Mouse (Mus musculus) retina, embryonic 14.5 days (tissue): ENCODE data around the gene Lsp1.

Experiments
- DNase-seq: peaks from one replicate; pipeline ENCODE4 v3.0.0-alpha.2; 2015; ENCODE audit warnings: low spot score

The Lsp1 gene

DNA sequence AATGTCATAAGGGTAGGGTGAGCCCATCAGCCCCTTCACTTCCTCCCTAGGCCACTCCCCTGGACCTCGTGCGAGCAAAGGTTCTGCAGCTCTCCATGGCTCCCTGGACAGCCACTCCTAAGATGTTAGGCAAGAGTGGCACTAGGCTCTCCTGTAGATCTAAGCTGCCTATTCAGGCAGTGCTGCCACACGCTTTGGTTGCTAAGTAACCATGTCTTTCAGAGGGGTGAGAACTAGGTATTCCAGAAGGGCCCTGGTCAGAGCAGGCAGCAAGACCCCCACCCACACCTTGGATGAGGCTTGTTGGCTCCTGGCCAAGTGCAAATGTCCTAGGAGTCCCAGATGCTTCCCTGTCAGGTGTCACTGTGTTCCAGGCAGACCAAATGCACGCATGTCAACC, 45.9 kb downstream of the Lsp1 start:
- DNase-seq, result peak; percentile 34

DNA sequence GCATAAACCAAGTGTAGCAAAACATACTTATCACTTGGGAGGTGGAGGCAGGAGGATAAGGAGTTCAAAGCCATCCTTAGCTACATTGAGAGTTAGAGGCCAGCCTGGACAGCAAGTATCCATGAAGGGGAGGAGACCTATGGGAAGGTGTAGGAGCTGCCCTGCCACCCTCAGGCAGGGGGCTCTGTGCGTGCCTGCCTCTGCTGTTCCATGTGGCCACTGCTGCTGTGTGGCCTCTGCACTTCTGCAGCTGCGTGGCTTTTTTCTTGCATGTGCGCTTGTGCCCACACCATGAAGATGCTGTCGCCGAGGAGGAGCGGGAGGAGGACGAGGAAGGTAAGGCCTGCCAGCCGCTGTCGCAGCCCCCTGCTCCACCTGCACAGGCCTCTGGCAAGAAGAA, 46.8 kb downstream of the Lsp1 start:
- DNase-seq, result no peak

DNA sequence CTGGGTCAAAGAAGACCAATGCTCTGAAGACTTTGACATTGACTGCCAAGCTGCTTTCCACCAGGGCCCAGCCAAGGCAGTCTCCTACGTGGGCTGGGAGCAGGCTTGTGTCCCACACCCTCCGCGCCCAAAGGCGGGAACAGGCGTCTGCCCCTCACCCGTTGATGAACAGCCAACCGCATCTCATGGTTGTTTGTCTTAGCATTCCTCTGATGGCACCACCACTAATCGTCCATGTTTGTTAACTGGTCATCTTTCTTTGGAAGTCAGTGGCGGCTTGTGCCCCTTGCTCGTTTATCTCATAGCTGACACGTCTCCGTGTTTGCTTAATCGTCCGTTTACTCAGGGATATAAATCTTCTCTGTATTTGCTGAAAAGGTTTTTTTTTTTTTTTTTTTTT, 48.9 kb downstream of the Lsp1 start:
- no peak for DNase-seq

DNA sequence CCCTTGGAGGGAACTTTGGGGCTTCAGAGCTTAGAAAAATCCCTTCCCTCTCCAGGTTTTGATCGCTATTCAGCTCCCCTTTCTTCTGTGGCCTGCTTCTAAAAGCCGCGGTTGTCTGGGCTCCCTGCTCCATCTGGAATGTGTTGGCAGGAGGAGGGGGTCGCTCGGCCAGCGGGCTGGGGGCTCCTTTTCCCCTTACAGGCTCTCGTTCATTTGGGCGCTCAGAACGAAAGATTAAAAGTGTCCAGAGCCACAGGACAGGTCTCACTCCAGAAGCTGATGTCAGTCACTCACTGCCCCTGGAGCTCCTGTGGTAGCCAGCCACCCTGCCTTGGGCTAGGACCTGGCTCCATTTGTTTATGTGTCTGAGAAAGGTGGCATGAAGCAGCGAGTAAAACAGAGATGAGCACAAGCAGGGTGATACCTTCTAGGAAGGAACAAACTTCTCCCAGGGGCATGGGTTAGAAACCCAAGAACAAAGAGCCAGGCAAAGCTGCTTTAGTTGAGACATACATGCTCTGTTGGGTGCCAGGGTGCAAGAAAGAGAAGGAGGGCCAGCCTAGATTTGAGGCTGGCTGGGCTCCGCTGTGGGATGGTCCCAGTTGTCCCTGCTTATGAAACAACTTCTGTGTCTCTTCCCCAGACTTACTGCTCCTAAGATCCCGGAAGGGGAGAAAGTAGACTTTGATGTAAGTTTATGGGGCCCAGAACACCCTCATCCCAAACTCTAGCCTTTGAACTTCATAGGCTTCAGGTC, 49.6 kb downstream of the Lsp1 start:
- peak; percentile 26 for DNase-seq

DNA sequence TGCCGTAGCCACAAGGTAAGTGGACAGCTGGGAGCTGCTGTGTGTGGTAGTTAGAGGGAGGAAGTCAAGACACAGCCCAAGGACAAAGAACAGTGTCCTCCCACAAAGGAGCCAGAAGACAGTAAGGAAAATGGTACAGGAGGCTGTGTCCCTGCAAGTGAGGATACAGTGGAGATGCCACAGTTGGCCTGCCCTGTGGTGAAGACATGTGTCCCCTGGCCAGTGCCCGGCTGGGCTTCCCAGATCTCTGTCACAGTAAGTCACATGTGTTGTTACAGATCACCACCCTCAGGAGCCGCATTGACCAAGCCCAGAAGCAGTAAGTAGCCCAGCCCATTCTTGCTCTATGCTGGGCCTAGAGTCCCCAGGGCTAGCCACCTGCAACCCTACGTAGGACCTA, 53.4 kb downstream of the Lsp1 start:
- no peak for DNase-seq

DNA sequence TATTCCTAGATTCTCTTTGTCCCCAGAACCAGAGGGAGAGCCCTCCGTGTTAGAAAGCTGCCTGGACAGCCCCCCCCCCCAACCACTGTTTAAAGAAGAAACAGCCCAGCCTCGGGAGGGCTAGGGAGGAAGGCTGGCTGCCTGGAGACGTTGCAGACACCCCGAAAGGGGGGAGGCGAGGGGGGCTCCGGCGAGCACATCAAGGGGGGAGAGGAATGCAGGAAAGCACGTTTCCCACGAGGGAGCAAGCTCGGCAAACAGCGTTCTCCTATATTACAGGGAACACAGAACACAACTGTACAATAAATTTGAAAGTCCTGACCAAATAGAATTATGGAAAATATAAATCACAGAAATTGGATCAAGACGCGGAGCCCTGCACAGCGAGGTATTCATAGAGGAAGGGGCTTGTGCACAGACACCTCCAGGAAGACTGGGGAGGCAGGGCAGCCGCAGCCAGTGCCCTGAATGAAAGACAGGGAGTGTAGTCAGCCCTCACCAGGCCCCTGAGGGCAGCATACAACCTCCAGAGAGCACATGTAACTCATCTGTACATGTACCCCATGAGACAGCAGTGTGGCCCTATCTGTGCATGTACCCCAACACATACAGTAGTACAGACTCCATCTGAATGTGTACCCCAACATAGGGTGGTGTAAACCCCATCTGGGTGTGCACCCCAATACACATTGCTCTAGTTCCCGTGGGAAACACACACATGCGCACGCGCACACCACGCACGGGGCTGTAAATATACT, 55.8 kb downstream of the Lsp1 start:
- DNase-seq, result no peak

DNA sequence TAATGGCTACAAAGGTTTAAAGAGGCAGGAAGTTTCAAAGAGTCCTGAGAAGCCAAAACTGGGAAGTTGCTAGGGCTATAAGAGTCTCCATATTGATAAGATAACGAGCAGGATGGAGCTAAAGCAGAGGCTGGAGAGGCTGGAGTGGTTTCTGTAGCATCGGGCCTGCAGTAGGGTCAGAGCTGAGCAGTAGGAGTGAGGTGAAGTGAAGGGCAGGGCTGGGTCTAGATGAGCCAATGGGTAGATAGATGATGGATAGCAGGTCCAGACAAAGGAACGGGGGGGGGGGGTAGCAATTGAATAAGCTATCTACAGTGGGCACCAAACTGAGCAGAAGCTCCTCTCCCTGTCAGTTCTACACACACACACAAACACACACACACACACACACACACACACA, 56.9 kb downstream of the Lsp1 start:
- no peak for DNase-seq

DNA sequence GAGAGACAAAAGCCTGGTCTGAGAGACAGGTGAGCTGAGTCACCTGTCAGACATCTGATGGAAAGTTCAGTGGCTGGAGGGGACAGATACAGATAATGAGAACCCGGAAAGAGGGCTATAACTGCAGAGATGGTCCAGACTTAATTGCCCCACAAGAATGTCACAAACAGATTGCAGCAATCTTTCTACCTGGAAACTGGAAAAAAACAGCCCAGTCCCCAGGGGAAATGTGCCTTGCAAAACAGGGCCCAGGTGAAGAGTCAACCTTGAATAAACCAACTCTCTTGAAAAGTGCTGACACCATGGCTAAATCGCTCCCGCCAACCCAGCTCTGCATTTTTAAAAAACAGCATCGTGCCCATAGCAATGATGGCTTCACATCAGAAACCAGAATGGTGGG, 59.7 kb downstream of the Lsp1 start:
- DNase-seq, result no peak

DNA sequence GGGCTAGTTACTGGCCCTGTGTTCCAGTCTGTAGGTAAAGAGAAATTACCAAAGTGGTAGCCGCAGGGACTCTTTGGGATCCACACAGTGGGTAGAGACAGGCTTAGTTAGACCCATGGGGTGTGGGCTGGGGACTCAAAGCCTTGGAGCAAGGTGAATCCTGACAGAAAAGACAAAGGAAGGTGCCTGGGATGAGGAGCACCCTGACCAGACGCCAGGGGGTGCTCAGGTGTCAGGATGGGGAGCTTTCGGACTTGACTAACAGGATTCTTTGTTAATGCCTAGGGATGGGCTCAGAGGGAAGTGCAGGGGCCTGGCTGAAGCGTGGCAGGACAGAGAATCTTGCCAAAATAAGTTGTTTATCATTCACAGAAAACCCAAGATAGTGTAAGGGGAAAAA, 61.7 kb downstream of the Lsp1 start:
- DNase-seq, result peak; percentile 51

DNA sequence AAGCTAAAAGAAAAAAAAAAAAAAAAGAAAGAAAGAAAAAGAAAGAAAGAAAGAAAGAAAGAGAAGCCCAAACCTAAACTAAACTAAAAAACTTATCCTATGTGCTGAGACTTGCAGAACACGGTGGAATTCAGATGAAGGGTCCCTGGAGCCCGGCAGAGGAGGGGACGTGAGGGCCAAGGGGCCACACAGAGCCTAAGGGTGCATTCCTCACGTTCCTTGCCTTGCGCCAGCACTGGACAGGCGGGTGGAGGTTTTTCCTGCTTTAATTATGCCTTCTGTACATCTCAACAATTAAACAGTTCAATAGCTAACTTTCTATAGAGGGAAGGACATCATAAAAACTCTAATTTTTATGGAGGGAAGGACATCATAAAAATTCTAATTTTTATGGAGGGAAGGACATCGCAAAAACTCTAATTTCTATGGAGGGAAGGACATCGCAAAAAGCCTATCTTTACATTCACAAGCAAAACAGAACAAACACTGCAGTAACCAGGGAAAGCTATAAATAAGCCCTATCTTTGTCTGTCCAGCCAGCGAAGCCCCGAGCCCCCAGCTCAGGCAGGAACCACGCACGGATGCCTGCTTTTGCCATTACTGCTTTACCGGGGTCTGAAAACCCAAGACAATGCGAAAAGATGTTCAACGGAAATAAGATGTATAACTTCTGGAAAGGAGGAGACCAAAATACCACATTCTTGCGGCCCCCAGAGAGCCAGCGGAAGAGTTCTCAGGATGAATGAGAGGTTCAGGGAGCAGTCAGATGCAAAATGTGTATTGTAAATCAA, 62.8 kb downstream of the Lsp1 start:
- DNase-seq, result no peak

DNA sequence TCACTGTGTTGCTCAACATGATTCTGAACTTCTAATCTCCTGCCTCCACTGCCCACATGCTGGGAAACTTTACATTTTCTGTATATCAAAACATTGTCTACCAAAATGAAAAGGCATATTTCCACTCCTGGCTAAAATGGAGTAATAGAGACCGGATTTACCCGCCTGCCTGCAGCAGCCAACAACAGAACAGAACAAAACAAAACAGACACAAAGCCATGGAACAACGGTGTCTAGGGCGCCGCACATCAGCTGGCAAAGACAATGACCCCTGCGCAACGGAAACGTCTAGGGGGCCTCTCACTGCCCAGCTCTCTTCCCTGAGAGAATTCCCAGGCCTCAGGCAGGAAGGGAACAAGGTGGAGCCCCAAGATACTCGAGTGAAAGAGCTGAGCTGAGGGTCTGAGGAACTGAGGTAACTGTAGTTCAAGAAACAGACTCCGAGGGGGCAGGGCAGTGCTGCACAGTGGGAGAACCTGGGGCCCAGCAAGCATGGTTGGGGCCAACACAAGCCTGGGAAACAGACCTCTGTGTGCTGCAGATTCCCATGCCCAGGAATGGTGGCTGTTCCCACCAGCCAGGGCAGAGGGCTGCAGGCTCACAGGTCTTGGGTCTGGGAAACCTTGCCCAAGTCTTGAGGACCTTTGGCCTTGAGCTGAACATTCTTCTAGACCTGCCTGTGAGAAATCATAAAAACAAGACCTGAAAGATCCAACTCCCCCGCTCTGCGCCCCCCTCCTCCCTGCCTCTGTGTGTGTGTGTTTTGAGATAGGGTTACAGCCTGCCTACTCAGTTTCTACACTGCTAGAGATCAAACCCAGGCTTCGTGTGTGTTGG, 65.0 kb downstream of the Lsp1 start:
- DNase-seq, result no peak

DNA sequence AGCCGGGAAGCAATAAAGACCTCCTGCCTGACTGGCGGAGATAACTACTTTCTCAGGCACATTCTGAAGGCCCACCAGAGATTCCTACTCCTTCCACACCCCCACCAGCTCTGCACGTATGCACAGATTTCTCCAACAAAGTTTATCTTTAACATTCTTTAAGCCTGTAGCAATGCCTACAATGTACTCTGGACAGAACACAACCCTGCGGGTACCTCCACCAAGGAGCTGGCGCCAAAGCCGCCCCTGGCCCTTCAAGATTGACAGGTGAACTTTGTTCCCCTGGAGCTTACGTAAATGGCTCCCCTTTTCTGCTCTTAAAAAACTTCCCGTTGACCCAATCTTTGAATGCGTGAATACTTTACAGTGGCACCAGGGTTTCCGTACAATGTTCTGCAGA, 68.7 kb downstream of the Lsp1 start:
- no peak for DNase-seq

DNA sequence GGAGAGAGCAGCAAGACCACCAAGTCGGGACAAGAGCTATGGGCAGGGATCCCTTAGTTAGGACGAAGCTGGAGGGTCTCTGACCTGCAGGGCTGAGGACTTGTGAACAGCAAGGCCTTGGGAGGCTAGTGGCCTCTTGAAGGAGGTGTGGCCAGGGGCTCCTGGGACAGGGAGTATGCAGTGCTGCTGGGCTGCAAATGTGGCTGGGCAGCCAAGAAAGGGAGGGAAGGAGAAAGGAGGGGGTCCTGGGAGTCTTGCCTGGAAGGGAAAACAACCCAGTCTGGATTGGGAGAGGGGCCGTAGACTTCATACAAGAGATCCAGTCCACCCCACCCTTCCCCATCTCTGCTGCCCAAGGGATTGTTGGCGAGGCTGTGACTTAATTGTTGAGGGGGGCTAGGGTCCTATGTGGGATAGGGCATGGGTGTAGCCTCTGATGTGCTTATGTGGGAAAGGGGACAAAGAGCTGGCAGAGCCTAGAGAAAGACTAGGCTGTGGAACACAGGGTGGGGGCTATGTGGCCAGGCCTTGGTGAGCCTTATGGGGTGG, 71.4 kb downstream of the Lsp1 start:
- no peak for DNase-seq

DNA sequence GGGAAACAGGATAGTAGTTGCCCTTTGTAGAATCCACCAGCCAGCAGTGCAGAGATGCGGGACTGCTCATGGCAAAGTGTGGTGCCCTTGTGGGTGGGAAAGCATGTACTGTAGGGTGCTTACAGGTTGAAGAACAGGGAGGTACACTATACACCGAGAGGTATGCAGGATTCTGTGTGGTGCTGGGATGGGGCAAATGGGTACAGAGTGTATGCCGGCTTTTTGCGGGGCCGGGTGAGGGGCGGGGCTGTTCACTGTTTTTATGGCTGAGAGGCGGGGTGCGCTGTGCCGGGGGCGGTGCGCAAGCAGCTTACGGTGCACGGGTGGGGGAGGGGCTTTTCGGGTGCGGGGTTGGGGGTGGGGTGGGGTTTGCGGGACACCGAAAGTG, 72.1 kb downstream of the Lsp1 start, which contains the start of gene Mrpl23:
Mrpl23 (plus strand) TSS at position 16 of the 388 bp plus-strand sequence.
- DNase-seq, result no peak

DNA sequence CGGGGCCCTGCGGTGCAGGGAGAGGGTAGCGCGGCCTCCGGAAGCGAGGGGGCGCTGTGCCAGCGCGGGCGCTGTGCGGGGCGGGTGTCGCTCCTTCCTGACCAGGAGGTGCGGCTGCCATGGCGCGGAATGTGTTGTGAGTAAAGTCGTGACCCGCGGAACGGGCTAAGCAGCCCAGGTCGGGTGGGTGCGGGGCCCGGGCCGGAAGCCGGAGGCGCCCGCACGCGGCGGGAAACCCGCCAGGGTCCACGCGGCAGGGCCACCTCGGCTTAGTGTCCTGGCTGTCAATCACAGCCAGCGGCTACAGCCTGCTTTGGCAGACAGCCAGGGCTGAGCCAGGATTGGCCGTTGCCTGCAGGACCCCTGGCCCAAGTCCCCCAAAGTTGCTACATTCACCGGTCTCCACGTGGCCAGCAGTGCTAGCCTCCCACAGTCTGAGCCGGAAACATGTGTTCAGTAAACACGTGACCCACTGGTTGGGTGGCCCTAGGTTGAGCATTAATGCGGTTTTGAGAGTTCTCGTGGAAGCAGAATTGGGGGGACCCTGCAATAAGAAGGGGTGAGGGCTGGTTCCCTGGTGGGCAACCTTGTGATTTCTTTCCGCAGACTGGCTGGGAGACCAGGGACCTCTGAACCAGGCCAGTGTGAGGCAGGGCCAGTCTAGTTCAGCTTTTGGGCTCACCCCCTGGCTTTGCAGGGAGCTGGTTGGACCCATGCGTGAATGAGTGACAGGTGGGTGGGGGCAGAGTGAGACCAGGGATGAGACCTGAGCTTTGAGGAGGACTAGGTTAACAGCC, 72.6 kb downstream of the Lsp1 start:
- peak; percentile 91 for DNase-seq

DNA sequence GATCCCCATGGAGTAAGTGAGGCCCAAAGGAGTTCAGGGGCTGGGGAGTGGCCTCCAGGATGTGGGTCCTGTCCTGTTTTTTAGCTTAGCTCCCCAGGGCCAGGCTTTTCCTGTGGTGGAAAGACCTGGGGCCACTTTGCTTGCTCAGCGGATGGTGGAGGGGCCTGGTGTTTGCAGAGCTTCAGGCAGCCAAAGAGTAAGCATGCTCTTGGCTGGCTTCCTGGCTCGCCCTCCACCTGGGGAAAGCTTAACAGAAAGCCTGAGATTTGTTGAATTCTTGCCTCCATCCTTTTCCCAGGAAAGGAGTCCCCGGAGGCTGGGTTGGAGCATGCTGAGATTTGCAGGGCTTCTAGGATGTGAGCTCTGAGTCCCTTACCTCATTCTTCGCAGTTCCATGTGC, 74.5 kb downstream of the Lsp1 start:
- DNase-seq, result no peak

DNA sequence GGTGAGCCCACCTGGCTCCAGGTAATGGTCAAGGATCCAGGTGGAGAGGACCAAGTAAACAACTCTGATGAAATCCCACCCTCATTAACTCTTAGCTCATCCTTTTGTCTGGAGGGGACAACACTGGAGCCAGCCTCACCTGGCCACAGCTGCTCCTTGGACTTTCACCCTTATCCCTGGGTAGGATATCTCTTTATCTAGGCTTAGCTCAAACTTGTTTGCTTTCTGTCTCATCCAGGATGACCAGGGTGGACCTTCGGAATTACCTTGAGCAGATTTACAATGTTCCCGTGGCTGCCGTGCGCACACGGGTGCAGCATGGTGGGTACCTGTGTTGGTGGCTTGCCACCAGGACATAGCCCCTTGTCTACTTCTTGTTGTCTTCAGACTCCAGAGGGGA, 75.2 kb downstream of the Lsp1 start:
- DNase-seq, result no peak

DNA sequence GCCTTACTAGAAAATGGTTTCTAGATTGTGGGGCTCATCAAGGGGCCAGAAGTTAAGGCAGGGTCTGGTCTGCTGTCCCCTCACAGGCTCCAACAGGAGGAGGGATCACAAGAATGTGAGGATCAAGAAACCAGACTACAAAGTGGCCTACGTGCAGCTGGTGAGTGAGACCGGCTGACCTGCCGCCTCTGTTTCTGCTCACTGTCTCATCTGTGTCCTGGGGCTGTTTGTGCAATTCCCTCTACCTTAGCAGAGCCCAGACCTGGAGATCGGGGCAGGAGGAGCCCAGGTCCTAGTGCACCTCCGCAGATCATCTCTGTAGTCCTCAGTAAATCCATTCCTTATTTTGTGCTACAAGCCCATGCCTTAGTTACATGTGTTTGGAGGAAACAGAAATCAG, 76.6 kb downstream of the Lsp1 start:
- no peak for DNase-seq

DNA sequence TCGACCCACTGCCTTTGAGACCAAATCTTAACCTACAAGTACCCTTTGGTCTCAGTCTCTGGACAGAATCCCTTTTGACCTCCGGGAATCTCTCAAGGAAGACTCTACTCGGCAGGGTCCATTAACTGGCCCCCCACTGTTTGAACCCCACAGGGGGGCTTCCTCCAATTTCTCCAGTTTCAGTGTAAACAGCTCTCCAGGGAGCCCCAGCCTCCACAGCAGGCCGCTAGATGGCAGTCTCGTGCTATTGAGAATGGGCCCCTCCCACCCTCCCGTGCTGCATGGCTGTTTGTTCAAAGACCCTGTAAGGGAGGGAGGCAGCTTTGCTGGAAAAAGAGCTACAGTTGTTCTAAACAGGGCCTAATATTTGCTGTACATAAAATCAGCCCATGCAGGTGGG, 77.3 kb downstream of the Lsp1 start:
- peak; percentile 90 for DNase-seq

DNA sequence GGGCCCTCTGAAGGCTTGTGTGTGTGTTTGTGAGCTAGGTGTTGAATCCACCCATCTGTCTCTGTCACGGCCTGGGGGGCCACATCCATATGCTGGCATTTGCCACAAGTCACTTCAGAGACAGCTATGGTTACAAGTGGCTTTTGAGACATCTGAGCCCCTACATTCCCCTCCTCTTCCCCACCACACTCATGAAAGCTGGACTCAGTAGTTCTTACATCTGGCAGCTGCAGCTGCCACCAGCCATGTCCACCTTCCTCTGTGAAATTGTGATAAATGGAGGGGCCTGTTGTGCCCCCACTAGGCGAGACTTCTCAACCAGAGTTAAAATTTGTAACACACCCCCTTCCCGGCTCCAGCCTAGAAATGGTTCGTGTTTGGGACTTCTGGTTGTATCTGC, 77.7 kb downstream of the Lsp1 start:
- DNase-seq, result no peak

DNA sequence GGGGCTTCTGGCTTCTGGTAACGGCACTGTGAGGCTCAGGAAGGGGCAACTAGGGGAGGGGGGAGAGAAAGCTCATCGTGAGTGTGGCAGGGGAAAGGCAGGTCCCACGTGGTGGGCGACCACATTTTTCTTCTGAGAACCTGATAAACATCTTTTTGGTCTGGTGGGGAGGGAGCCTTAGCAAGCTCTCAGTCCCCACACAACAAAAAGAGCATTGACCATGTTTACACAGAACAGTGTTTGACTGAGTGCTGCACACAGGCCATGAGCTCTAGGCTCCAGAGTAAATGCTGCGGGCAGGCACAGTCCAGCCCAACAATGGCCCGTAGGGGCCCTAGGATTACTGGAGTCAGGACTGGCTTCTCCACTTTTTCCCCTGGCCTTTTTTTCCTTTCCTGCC, 78.2 kb downstream of the Lsp1 start:
- DNase-seq, result no peak
